Mouse (Mus musculus) neural tube, embryonic 13.5 days (tissue): ENCODE results near the gene D130052B06Rik. TPM values are rescaled to one million over a fixed set of nuclear protein-coding genes. Genes with fewer than 3 reads are reported as not detected.

Experiments used
- ATAC-seq: fragments of 200-750 bp; cut with Nextera tagmentation; 2 replicates; pipeline ENCODE4 v1.8.0; 2017; ENCODE audit warnings: low read depth, mild to moderate bottlenecking, moderate TSS enrichment, moderate library complexity
- H3K27ac ChIP-seq: fragments of 300-500 bp; sonication (generic); replicated peaks from 2 replicates; pipeline ENCODE4 v1.5.1; 2015; ENCODE audit warnings: moderate library complexity, mild to moderate bottlenecking, inconsistent platforms
- H3K27me3 ChIP-seq: fragments of 300-500 bp; sonication (generic); 2 replicates; pipeline ENCODE4 v1.6.1; 2015; ENCODE audit warnings: mild to moderate bottlenecking, inconsistent platforms
- H3K36me3 ChIP-seq: fragments of 300-500 bp; sonication (generic); 2 replicates; pipeline ENCODE4 v1.6.1; 2015; ENCODE audit warnings: mild to moderate bottlenecking, inconsistent platforms
- H3K4me1 ChIP-seq: fragments of 300-500 bp; sonication (generic); replicated peaks from 2 replicates; pipeline ENCODE4 v1.6.1; 2015; ENCODE audit warnings: inconsistent platforms
- H3K4me2 ChIP-seq: fragments of 300-500 bp; sonication (generic); 2 replicates; pipeline ENCODE4 v1.6.1; 2015; ENCODE audit warnings: inconsistent platforms, mild to moderate bottlenecking, moderate library complexity
- H3K4me3 ChIP-seq: fragments of 300-500 bp; sonication (generic); 2 replicates; pipeline ENCODE4 v1.5.1; 2015; ENCODE audit warnings: mild to moderate bottlenecking, inconsistent platforms
- H3K9ac ChIP-seq: fragments of 300-500 bp; sonication (generic); 2 replicates; pipeline ENCODE4 v1.6.1; 2015; ENCODE audit warnings: moderate library complexity, mild to moderate bottlenecking, inconsistent platforms
- H3K9me3 ChIP-seq: fragments of 300-500 bp; sonication (generic); 2 replicates; pipeline ENCODE4 v1.6.1; 2016; ENCODE audit warnings: inconsistent platforms
- WGBS: fragments of 180-500 bp; shearing (Covaris S2); methylation state at CpG from one replicate; pipeline ENCODE4 v1.1.7; 2015; 5-methylcytosine and 5-hydroxymethylcytosine counted together
- polyA plus RNA-seq: library from polyadenylated mRNA; unstranded; fragments of >200 nt; fragmentation: Nextera tagmentation; extraction: Ambion mirVana; gene quantifications from 2 replicates; pipeline ENCODE4 v1.2.1, GENCODE M21; 2015

D130052B06Rik gene
- polyA plus RNA-seq, 1 experiment from 2014 or later: 3.9 TPM

- ATAC-seq: 0 out of 2 replicates have a peak, but pooled peaks have one; percentile 50
Observed at GRCm38 (mm10) chr11:33607784-33608183, 8.7 kb downstream of the D130052B06Rik start.

GRCm38 (mm10) chr11:33614218-33614617 is 15.1 kb downstream of the D130052B06Rik start:
- 7% methylated on average over 15 of the region's 15 CpGs for WGBS

More at GRCm38 (mm10) chr11:33607784-33608183, 8.7 kb downstream of the D130052B06Rik start:
- Histone ChIP-seq H3K36me3 (no peaks in the 10 kb centered on the region), H3K27me3 (no peaks in the 10 kb centered on the region), H3K27ac (peak overlapping the region; percentile 54), H3K9me3 (no peaks in the 10 kb centered on the region), H3K4me3 (no peak overlapping the region), H3K9ac (no peak overlapping the region), H3K4me2 (no peak overlapping the region), H3K4me1 (no peaks in the 10 kb centered on the region)
- WGBS: 44% methylated on average over 3 of the region's 3 CpGs

GRCm38 (mm10) chr11:33627136-33627742 is 28.1 kb downstream of the D130052B06Rik start:
- Histone ChIP-seq H3K4me2 (no peak overlapping the region), H3K36me3 (no peaks in the 10 kb centered on the region), H3K27me3 (no peaks in the 10 kb centered on the region), H3K4me3 (no peak overlapping the region), H3K9ac (no peak overlapping the region), H3K4me1 (no peaks in the 10 kb centered on the region), H3K9me3 (no peaks in the 10 kb centered on the region), H3K27ac (no peak overlapping the region)
- WGBS: 83% methylated on average over 4 of the region's 4 CpGs
- no peak for ATAC-seq

More at GRCm38 (mm10) chr11:33614218-33614617, 15.1 kb downstream of the D130052B06Rik start:
- peak; percentile 76; the same call in 1 of the 2 replicates for ATAC-seq
- Histone ChIP-seq H3K4me3 (no peak overlapping the region), H3K9ac (no peak overlapping the region), H3K9me3 (no peaks in the 10 kb centered on the region), H3K36me3 (no peaks in the 10 kb centered on the region), H3K27ac (no peak overlapping the region), H3K27me3 (peaks cover 7% of the 10 kb centered on the region), H3K4me1 (no peaks in the 10 kb centered on the region), H3K4me2 (no peak overlapping the region)

- H3K27ac ChIP-seq: no peak overlapping the region
- 96% methylated on average over 2 of the region's 2 CpGs for WGBS
- H3K27me3 ChIP-seq: no peaks in the 10 kb centered on the region
- H3K4me3 ChIP-seq: no peak overlapping the region
- no peak overlapping the region for H3K4me2 ChIP-seq
- no peak for ATAC-seq
- H3K36me3 ChIP-seq: peaks cover 6% of the 10 kb centered on the region
- H3K9me3 ChIP-seq: no peaks in the 10 kb centered on the region
- no peak overlapping the region for H3K9ac ChIP-seq
- no peaks in the 10 kb centered on the region for H3K4me1 ChIP-seq
Observed at GRCm38 (mm10) chr11:33637107-33637506, 38.0 kb downstream of the D130052B06Rik start.

- no peak overlapping the region for H3K9ac ChIP-seq
- no peaks in the 10 kb centered on the region for H3K27me3 ChIP-seq
- no peak overlapping the region for H3K4me2 ChIP-seq
- WGBS: 83% methylated on average over 2 of the region's 2 CpGs
- no peak overlapping the region for H3K4me3 ChIP-seq
- H3K27ac ChIP-seq: no peak overlapping the region
- ATAC-seq: no peak
- no peaks in the 10 kb centered on the region for H3K9me3 ChIP-seq
- no peaks in the 10 kb centered on the region for H3K36me3 ChIP-seq
- H3K4me1 ChIP-seq: no peaks in the 10 kb centered on the region
Observed at GRCm38 (mm10) chr11:33649358-33649757, 50.3 kb downstream of the D130052B06Rik start.

GRCm38 (mm10) chr11:33654485-33654884 is 55.4 kb downstream of the D130052B06Rik start:
- H3K27me3 ChIP-seq: no peaks in the 10 kb centered on the region
- 85% methylated on average over 2 of the region's 2 CpGs for WGBS
- H3K27ac ChIP-seq: no peak overlapping the region
- H3K9me3 ChIP-seq: no peaks in the 10 kb centered on the region
- peaks cover 19% of the 10 kb centered on the region for H3K4me1 ChIP-seq
- H3K4me2 ChIP-seq: no peak overlapping the region
- ATAC-seq: no peak
- H3K36me3 ChIP-seq: no peaks in the 10 kb centered on the region
- no peak overlapping the region for H3K9ac ChIP-seq
- no peak overlapping the region for H3K4me3 ChIP-seq

- Histone ChIP-seq H3K27ac (no peak overlapping the region), H3K9ac (no peak overlapping the region), H3K4me3 (no peak overlapping the region), H3K4me2 (no peak overlapping the region), H3K27me3 (no peaks in the 10 kb centered on the region), H3K4me1 (peaks cover 26% of the 10 kb centered on the region), H3K9me3 (no peaks in the 10 kb centered on the region), H3K36me3 (no peaks in the 10 kb centered on the region)
- ATAC-seq: no peak
- 72% methylated on average over 3 of the region's 3 CpGs for WGBS
Observed at GRCm38 (mm10) chr11:33655221-33655620, 56.1 kb downstream of the D130052B06Rik start.

- no peak for ATAC-seq
- 80% methylated on average over 7 of the region's 7 CpGs for WGBS
- H3K4me3 ChIP-seq: no peak overlapping the region
- no peaks in the 10 kb centered on the region for H3K27me3 ChIP-seq
- H3K36me3 ChIP-seq: no peaks in the 10 kb centered on the region
- no peak overlapping the region for H3K4me2 ChIP-seq
- peaks cover 27% of the 10 kb centered on the region for H3K4me1 ChIP-seq
- H3K9me3 ChIP-seq: no peaks in the 10 kb centered on the region
- H3K9ac ChIP-seq: no peak overlapping the region
- no peak overlapping the region for H3K27ac ChIP-seq
Observed at GRCm38 (mm10) chr11:33655861-33656593, 56.9 kb downstream of the D130052B06Rik start.

GRCm38 (mm10) chr11:33660016-33660913 is 61.2 kb downstream of the D130052B06Rik start:
- Histone ChIP-seq H3K4me3 (no peak overlapping the region), H3K4me2 (no peak overlapping the region), H3K4me1 (peaks cover 35% of the 10 kb centered on the region), H3K27me3 (no peaks in the 10 kb centered on the region), H3K9me3 (no peaks in the 10 kb centered on the region), H3K27ac (peak overlapping the region; percentile 52), H3K36me3 (no peaks in the 10 kb centered on the region), H3K9ac (no peak overlapping the region)
- ATAC-seq: 0 out of 2 replicates have a peak, but pooled peaks have one; percentile 30
- WGBS: 79% methylated on average over 13 of the region's 13 CpGs

- Histone ChIP-seq H3K27me3 (no peaks in the 10 kb centered on the region), H3K27ac (no peak overlapping the region), H3K9ac (no peak overlapping the region), H3K36me3 (no peaks in the 10 kb centered on the region), H3K4me1 (peaks cover 43% of the 10 kb centered on the region), H3K4me3 (no peak overlapping the region), H3K9me3 (no peaks in the 10 kb centered on the region), H3K4me2 (no peak overlapping the region)
- no peak for ATAC-seq
- WGBS: 77% methylated on average over 2 of the region's 2 CpGs
Observed at GRCm38 (mm10) chr11:33663599-33663998, 64.5 kb downstream of the D130052B06Rik start.

- Histone ChIP-seq H3K9ac (no peak overlapping the region), H3K27me3 (no peaks in the 10 kb centered on the region), H3K9me3 (no peaks in the 10 kb centered on the region), H3K4me3 (no peak overlapping the region), H3K27ac (peak overlapping the region; percentile 89), H3K36me3 (no peaks in the 10 kb centered on the region), H3K4me1 (peaks cover 46% of the 10 kb centered on the region), H3K4me2 (no peak overlapping the region)
- 39% methylated on average over 6 of the region's 6 CpGs for WGBS
- no peak for ATAC-seq
Observed at GRCm38 (mm10) chr11:33668376-33668775, 69.3 kb downstream of the D130052B06Rik start.
